Mouse (Mus musculus) telencephalon, adult 2 months (tissue): Measurements from ENCODE around the gene Plcxd3.

Experiments used
- DNase-seq: peaks from one replicate; pipeline ENCODE4 v3.0.0-alpha.2; 2011; ENCODE audit warnings: low read depth, low spot score

The Plcxd3 gene

GRCm38 (mm10) chr15:4375423-4376220 is at the start of gene Plcxd3:
Gene Plcxd3, plus strand, starts transcription at chr15:4375491.
- no peak for DNase-seq

- DNase-seq, result no peak
These were observed 43.4 kb upstream of the Plcxd3 start for GRCm38 (mm10) chr15:4331867-4332266.

- DNase-seq, result no peak
These were observed 33.7 kb upstream of the Plcxd3 start for GRCm38 (mm10) chr15:4341620-4342019.

- DNase-seq, result no peak
These were observed 26.3 kb upstream of the Plcxd3 start for GRCm38 (mm10) chr15:4348816-4349553.

- DNase-seq, result no peak
These were observed 18.9 kb upstream of the Plcxd3 start for GRCm38 (mm10) chr15:4356397-4356796.

- DNase-seq, result no peak
These were observed 17.6 kb upstream of the Plcxd3 start for GRCm38 (mm10) chr15:4357706-4358105.

GRCm38 (mm10) chr15:4367801-4368200 is 7.5 kb upstream of the Plcxd3 start:
- no peak for DNase-seq

- no peak for DNase-seq
These were observed 769 bp upstream of the Plcxd3 start for GRCm38 (mm10) chr15:4374453-4374990.

- no peak for DNase-seq
These were observed 264 bp upstream of the Plcxd3 start for GRCm38 (mm10) chr15:4375031-4375422.

GRCm38 (mm10) chr15:4376221-4376631 is 935 bp downstream of the Plcxd3 start:
- DNase-seq, result no peak

GRCm38 (mm10) chr15:4378766-4379165 is 3.5 kb downstream of the Plcxd3 start:
- DNase-seq, result no peak

- no peak for DNase-seq
These were observed 12.5 kb downstream of the Plcxd3 start for GRCm38 (mm10) chr15:4387774-4388173.

- no peak for DNase-seq
These were observed 24.8 kb downstream of the Plcxd3 start for GRCm38 (mm10) chr15:4400096-4400495.

- no peak for DNase-seq
These were observed 36.0 kb downstream of the Plcxd3 start for GRCm38 (mm10) chr15:4411333-4411732.

- no peak for DNase-seq
These were observed 64.8 kb downstream of the Plcxd3 start for GRCm38 (mm10) chr15:4440081-4440480.

GRCm38 (mm10) chr15:4496182-4496581 is 120.9 kb downstream of the Plcxd3 start:
- no peak for DNase-seq

GRCm38 (mm10) chr15:4496984-4497383 is 121.7 kb downstream of the Plcxd3 start:
- no peak for DNase-seq

GRCm38 (mm10) chr15:4498036-4498435 is 122.7 kb downstream of the Plcxd3 start:
- DNase-seq, result peak; percentile 31

GRCm38 (mm10) chr15:4503366-4503765 is 128.1 kb downstream of the Plcxd3 start:
- DNase-seq, result no peak

GRCm38 (mm10) chr15:4503826-4504225 is 128.5 kb downstream of the Plcxd3 start:
- DNase-seq, result no peak

GRCm38 (mm10) chr15:4514724-4515123 is 139.4 kb downstream of the Plcxd3 start:
- no peak for DNase-seq

GRCm38 (mm10) chr15:4524598-4524997 is 149.3 kb downstream of the Plcxd3 start:
- DNase-seq, result peak; percentile 43

- no peak for DNase-seq
These were observed 158.4 kb downstream of the Plcxd3 start for GRCm38 (mm10) chr15:4533700-4534099.
